Mouse (Mus musculus): ENCODE results near the gene Gm11634. TPM values are rescaled to one million over a fixed set of nuclear protein-coding genes. Genes with fewer than 3 reads are reported as not detected.
"Not testable (repeated sequence)": the region's sequence is repeated elsewhere in the genome, so short reads cannot be mapped to it uniquely, and the experiment has no call there.

Gm11634 gene
- polyA plus RNA-seq, 1 experiment from 2014 or later = 0.13 TPM

- Histone ChIP-seq H3K36me3 (ENCODE audit: control insufficient read depth, insufficient read depth, low read length) (no peaks in the 10 kb centered on the region), H3K27ac (replicated peaks) (peak overlapping the region; percentile 96), H3K27me3 (ENCODE audit: control insufficient read depth, insufficient read depth, low read length) (no peaks in the 10 kb centered on the region), H3K4me3 (ENCODE audit: low read depth, low read length) (peak overlapping the region; percentile 63), H3K4me2 (replicated peaks; ENCODE audit: low read depth) (peak overlapping the region; percentile 81), H3K9ac (ENCODE audit: low read length) (peak overlapping the region; percentile 79), H3K9me3 (ENCODE audit: control insufficient read depth, low read length) (no peaks in the 10 kb centered on the region), H3K4me1 (replicated peaks; ENCODE audit: control insufficient read depth, insufficient read depth) (no peaks in the 10 kb centered on the region)
- WGBS = under 1% methylated on average over 33 of the region's 33 CpGs
- TF ChIP-seq CTCF (IDR thresholded peaks at IDR 0.05; ENCODE audit: low read depth) (no peak), EP300 (optimal IDR thresholded peaks at IDR 0.05) (no peak)
- DNase-seq (ENCODE audit: low spot score) (peak; percentile 92), ATAC-seq (ENCODE audit: low FRiP score, low TSS enrichment) (peak; percentile 58)
These were observed 29.0 kb upstream of the Gm11634 start for GRCm38 (mm10) chr11:101627857-101628559.

GRCm38 (mm10) chr11:101626995-101627856 is 28.2 kb upstream of the Gm11634 start, which contains the start of gene Rdm1:
TSS of gene Rdm1 (plus strand) at chr11:101627195.
- Histone ChIP-seq H3K4me3 (ENCODE audit: low read depth, low read length) (peak within 1 kb of the TSS; percentile 63), H3K9me3 (ENCODE audit: control insufficient read depth, low read length) (no peaks in the 10 kb centered on the region), H3K4me1 (replicated peaks; ENCODE audit: control insufficient read depth, insufficient read depth) (no peaks in the 10 kb centered on the region), H3K27me3 (ENCODE audit: control insufficient read depth, insufficient read depth, low read length) (no peaks in the 10 kb centered on the region), H3K4me2 (replicated peaks; ENCODE audit: low read depth) (peak within 1 kb of the TSS; percentile 81), H3K36me3 (ENCODE audit: control insufficient read depth, insufficient read depth, low read length) (no peaks in the 10 kb centered on the region), H3K9ac (ENCODE audit: low read length) (peak within 1 kb of the TSS; percentile 79), H3K27ac (replicated peaks) (peak within 1 kb of the TSS; percentile 96)
- peak; percentile 83 for DNase-seq (ENCODE audit: low spot score)
- peak; percentile 81 for ATAC-seq (ENCODE audit: low FRiP score, low TSS enrichment)
- WGBS = under 1% methylated on average over 32 of the region's 34 CpGs
- TF ChIP-seq CTCF (IDR thresholded peaks at IDR 0.05; ENCODE audit: low read depth) (peak; percentile 8; the same call in 1 of the 2 replicates), EP300 (optimal IDR thresholded peaks at IDR 0.05) (peak; percentile 84)

- H3K27ac ChIP-seq (replicated peaks) = peak overlapping the region; percentile 96
- TF ChIP-seq CTCF (IDR thresholded peaks at IDR 0.05; ENCODE audit: low read depth) = no peak
- no peak for TF ChIP-seq EP300 (optimal IDR thresholded peaks at IDR 0.05)
- H3K9ac ChIP-seq (ENCODE audit: low read length) = peak overlapping the region; percentile 73
- ATAC-seq (ENCODE audit: low FRiP score, low TSS enrichment) (peak; percentile 12; the same call in 1 of the 2 replicates), DNase-seq (ENCODE audit: low spot score) (no peak)
- WGBS = 3% methylated on average over 8 of the region's 8 CpGs
- no peaks in the 10 kb centered on the region for H3K4me1 ChIP-seq (replicated peaks; ENCODE audit: control insufficient read depth, insufficient read depth)
- no peaks in the 10 kb centered on the region for H3K27me3 ChIP-seq (ENCODE audit: control insufficient read depth, insufficient read depth, low read length)
- H3K36me3 ChIP-seq (ENCODE audit: control insufficient read depth, insufficient read depth, low read length) = no peaks in the 10 kb centered on the region
- no peaks in the 10 kb centered on the region for H3K9me3 ChIP-seq (ENCODE audit: control insufficient read depth, low read length)
- peak overlapping the region; percentile 39 for H3K4me3 ChIP-seq (ENCODE audit: low read depth, low read length)
- peak overlapping the region; percentile 60 for H3K4me2 ChIP-seq (replicated peaks; ENCODE audit: low read depth)
These were observed 27.6 kb upstream of the Gm11634 start for GRCm38 (mm10) chr11:101626649-101626994.

- not testable (repeated sequence) for H3K4me1 ChIP-seq (replicated peaks; ENCODE audit: control insufficient read depth, insufficient read depth); H3K36me3 ChIP-seq (ENCODE audit: control insufficient read depth, insufficient read depth, low read length); H3K27ac ChIP-seq (replicated peaks); H3K4me2 ChIP-seq (replicated peaks; ENCODE audit: low read depth); ATAC-seq (ENCODE audit: low FRiP score, low TSS enrichment); H3K9me3 ChIP-seq (ENCODE audit: control insufficient read depth, low read length); H3K4me3 ChIP-seq (ENCODE audit: low read depth, low read length); H3K27me3 ChIP-seq (ENCODE audit: control insufficient read depth, insufficient read depth, low read length); DNase-seq (ENCODE audit: low spot score); H3K9ac ChIP-seq (ENCODE audit: low read length)
- WGBS = 79% methylated on average over 11 of the region's 11 CpGs
These were observed 21.1 kb upstream of the Gm11634 start for GRCm38 (mm10) chr11:101620022-101620655.

- Histone ChIP-seq H3K4me2 (replicated peaks; ENCODE audit: low read depth) (no peak overlapping the region), H3K36me3 (ENCODE audit: control insufficient read depth, insufficient read depth, low read length) (no peaks in the 10 kb centered on the region), H3K4me3 (ENCODE audit: low read depth, low read length) (no peak overlapping the region), H3K27me3 (ENCODE audit: control insufficient read depth, insufficient read depth, low read length) (no peaks in the 10 kb centered on the region), H3K9ac (ENCODE audit: low read length) (no peak overlapping the region), H3K27ac (replicated peaks) (no peak overlapping the region), H3K4me1 (replicated peaks; ENCODE audit: control insufficient read depth, insufficient read depth) (no peaks in the 10 kb centered on the region), H3K9me3 (ENCODE audit: control insufficient read depth, low read length) (no peaks in the 10 kb centered on the region)
- whole genome bisulfite sequencing = 64% methylated on average over 3 of the region's 3 CpGs
- TF ChIP-seq CTCF (IDR thresholded peaks at IDR 0.05; ENCODE audit: low read depth) (no peak), EP300 (optimal IDR thresholded peaks at IDR 0.05) (no peak)
- DNase-seq (ENCODE audit: low spot score) = no peak
- ATAC-seq (ENCODE audit: low FRiP score, low TSS enrichment) = no peak
These were observed 19.5 kb upstream of the Gm11634 start for GRCm38 (mm10) chr11:101618596-101618995.

All from stomach, postnatal 0 days (tissue).